Mouse (Mus musculus) E14TG2a.4 (cell line): ENCODE data around the gene Arhgef12.

Experiments used
- CTCF ChIP-seq: conservative IDR thresholded peaks from 2 replicates; pipeline ENCODE4 v1.5.1; 2014; ENCODE audit warnings: low read length
- NANOG ChIP-seq: IDR thresholded peaks from 2 replicates; pipeline ENCODE4 v1.6.1; 2014; ENCODE audit warnings: borderline replicate concordance, low read length, mixed read lengths
- POU5F1 ChIP-seq: IDR thresholded peaks from 2 replicates; pipeline ENCODE4 v1.6.1; 2014; ENCODE audit warnings: low read length, borderline replicate concordance

DNA sequence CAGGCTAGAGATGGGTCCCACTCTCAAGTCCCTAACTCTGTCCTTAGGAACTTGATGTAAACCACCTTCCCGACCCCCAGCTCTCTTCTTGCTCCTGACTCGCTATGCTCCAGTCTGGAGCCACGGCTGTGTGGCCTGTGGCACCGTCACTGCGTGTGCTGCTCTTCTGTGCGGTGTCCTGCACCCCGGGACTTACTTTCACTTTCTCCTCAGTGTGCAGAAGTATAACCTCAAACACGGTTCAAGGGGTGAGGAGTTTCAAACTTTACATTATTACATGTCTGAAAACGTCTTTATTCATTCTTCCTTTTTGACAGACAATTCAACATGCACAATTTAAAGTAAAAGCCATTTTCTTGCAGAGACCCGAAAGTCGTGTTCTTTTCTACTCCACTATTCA lies 111.7 kb downstream of the Arhgef12 start:
- TF ChIP-seq CTCF: no peak
- no peak for TF ChIP-seq NANOG
- no peak for TF ChIP-seq POU5F1
